Mouse (Mus musculus) gastrocnemius, postnatal 25 days (tissue): Measurements from ENCODE around the gene Sult4a1. TPM values are rescaled to one million over a fixed set of nuclear protein-coding genes. Genes with fewer than 3 reads are reported as not detected.

Experiments used
- DNase-seq: peaks from one replicate; pipeline ENCODE4 v3.0.0; 2022
- total RNA-seq, 2 experiments: library from RNA; stranded (reverse); gene quantifications; 1 replicate in 1 of 2; 2 replicates in 1 of 2; pipeline ENCODE4 v1.2.3; 2021

Sult4a1 gene
- total RNA-seq, 2 experiments from 2014 or later, result not detected

DNA sequence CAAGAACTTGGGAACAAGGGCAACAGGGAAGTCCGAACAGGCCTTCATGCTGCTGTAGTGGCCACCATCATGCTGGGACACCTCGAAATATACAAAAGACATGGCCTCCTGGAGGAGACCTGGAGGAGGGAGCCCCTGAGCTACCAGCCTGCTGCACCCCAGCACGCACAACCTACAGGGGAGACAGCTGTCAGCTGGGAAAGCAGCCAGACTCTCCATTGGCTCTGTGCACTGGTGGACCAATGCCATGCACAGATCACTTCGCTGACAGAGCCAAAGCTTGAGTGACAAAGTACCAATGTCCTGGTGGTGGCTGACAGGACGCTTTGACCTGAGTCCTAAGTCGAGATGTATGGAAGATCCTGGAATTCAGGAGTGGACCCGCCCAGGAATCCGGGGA, 9.5 kb downstream of the Sult4a1 start:
- DNase-seq, result peak; percentile 61

GRCm38 (mm10) chr15:84094921-84095320, 10.6 kb downstream of the Sult4a1 start:
- DNase-seq, result no peak

- no peak for DNase-seq
These were observed 18.8 kb downstream of the Sult4a1 start for GRCm38 (mm10) chr15:84086775-84087174.

DNA sequence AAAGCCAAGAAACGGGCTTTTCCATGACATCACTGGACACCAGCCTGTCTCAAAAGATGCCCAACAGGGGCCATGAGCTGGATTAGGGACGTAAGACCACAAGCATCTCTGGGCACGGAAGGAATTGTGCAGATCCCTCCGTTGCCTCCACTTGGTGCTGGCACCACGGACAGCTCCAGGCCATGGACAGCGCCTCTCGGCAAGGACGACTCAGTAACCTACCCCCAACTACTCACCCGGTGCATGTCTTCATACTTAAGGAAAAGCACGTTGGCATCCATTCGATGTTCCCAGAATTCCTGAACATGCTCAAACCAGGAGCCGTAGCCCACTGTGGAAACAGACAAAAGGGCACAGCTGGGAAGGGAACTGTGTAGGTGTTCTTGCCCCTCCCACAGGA, 19.2 kb downstream of the Sult4a1 start:
- no peak for DNase-seq

GRCm38 (mm10) chr15:84080069-84080468, 25.5 kb downstream of the Sult4a1 start:
- DNase-seq, result no peak

- DNase-seq, result no peak
These were observed 26.0 kb downstream of the Sult4a1 start for GRCm38 (mm10) chr15:84079519-84079918.

- DNase-seq, result no peak
These were observed 26.9 kb downstream of the Sult4a1 start for GRCm38 (mm10) chr15:84078667-84079066.

DNA sequence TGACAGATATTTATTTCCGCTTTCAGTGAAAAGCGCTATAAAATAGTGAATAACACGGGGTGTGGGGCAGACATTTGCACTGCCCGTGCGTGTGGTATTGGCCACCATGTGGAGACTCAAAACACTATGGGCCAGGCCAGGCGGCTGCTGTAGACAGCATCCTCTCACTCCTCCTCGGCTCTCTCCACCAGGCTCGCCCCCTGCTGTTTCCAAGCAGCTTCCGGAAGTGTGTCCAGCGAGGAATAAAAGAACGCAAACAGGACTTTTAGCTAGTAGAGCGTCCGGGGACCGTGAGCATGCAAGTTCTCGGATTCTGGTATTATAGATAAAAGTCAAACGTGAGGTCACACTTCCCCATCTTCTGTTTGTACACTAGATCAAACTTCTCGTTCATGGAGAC, 28.4 kb downstream of the Sult4a1 start:
- DNase-seq, result no peak

DNA sequence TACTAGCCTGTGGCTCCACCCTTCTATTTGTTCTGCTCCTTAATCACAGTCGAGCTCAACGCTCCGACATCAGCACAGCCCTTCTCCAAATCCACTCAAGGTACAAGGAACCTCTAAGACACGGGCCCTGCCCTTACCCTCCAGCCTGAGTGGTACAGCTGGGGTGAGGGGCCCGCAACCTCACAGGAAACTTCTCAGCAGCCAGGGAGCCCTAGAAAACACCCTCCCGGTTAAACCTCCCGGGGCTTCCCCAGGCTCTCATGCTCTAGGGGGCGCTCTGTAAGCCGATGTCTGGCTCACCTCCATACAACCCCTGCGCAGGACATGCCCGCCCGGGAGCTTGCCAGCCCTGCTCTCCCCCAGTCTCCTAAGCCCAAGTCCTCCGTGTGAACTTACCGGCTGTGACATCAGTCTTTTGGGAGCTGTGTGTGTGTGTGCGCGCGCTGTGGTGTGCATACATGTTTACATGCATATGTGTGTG, 30.8 kb downstream of the Sult4a1 start:
- no peak for DNase-seq

DNA sequence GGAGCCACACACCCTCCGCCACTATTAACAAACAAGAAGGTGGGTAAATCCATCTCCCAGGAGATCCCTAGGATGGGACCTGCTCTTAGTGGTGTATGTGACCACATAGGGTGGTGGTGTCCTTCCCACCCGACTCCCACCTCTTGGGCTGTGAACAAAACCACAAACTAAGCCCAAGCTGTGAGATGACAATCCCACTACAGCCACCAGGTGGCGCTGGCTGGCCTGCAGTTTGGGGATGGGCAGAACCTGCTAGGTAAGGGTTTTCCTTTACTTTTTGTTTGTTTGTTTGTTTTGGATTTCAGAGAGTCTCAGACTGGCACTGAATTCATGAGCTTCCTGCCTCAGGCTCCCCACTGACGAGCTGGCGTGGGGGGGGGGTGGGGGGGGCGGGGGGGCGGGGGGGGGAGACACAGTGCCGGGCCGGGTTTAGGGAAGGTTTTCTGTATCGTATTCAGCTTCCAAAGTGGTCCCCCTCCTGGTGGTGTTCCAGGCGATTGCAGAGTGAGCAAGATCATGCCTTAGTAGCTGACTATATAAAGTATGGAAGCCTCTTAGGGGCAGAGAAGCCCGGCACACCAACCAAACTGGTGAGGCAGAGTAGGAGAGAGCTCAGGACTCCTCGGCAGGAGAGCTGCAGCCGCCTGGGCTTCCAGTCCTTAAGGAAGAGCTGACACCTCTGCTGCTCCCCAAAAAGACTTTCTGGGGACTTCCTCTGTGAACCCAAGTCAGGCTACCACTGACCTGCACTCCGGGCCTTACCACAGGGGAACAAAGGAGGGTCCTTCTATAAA, 31.4 kb downstream of the Sult4a1 start:
- no peak for DNase-seq

DNA sequence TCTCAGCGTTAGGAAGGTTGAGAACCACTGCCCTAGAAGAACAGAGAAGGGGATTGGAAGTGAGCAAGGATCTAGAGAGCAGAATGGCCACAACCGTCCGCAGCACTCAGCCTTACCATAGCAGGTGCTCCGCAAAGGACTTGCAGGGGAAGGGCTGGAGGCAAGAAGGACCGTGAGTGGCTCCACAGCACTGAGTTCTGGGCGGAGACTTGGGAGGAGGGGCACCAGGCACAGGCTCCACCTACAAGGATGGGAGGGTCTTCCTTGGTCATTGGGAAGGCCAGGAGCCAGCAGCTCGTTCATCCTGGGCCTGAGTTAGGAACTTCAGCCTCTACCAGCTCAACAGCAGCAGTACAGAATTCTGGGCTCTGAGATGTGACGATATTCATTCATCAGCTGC, 32.5 kb downstream of the Sult4a1 start:
- DNase-seq, result no peak

- DNase-seq, result no peak
These were observed 33.3 kb downstream of the Sult4a1 start for GRCm38 (mm10) chr15:84072226-84072625.

DNA sequence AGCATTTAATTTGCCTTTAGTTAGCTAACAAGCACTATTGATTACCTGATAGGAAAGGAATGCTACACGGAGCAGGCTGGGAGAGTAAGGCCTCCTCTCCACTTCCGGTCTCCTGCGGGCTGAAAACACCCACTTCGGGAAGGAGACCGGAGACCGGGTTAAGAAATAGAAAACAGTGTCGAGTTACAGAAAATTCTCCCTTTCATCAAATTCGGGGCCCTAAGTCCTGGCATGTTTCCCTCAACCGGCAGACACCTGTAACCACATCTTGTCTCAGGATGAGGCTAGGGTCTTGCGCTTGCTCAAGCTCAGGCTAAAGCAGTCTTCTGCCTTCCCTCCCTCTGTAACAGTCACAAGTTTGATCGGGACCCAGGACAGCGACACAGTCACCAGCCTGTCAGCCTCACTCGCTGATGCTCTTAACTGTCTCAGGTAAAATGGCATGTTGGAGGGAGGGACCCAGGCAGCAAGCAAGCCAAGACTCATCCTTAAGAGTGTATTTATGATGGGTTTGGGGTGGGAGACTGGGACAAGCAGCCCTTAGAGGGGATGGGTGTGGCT, 35.4 kb downstream of the Sult4a1 start:
- no peak for DNase-seq

- DNase-seq, result no peak
These were observed 36.0 kb downstream of the Sult4a1 start for GRCm38 (mm10) chr15:84069455-84070050.

DNA sequence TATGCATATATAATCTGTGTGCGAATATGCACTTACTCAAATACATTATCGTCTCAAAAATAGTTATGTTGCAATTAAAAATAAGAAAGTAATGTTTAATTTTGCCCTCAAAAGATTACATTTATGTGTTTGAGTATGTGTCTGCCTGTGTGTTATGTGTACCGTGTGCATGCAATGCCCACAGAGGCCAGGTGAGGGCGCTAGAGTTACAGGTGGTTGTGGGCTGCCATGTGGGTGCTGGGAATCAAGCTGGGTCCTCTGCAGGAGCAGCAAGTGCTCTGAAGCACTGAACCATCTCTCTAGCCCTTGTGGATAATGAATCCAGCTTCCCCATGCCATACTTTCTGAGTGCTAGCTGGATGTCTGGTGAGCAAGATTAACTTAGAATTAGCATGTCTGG, 39.9 kb downstream of the Sult4a1 start:
- no peak for DNase-seq

DNA sequence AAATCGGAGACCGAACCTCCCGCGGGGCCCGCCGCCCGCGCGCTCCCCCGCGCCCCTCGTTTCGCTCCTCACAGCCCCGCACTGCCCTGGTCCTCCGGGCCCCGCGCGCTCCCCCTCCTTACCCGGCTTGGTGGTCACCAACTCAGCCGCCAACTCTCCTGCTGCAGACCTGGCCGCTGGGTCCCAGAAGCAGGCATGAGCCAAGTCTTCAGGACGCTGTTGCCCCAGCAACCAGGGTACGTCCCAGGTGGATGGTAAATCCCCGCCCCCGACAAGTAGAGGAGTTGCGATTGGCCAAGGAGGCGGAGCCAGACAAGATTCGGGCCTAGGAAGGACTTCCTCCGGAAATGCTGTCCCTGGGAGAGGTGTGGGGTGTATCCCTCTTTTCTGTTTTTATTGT, 40.4 kb downstream of the Sult4a1 start, which contains the start of gene Efcab6:
TSS of gene Efcab6 (minus strand) at position 240 of the 400 bp plus-strand sequence.
- no peak for DNase-seq

DNA sequence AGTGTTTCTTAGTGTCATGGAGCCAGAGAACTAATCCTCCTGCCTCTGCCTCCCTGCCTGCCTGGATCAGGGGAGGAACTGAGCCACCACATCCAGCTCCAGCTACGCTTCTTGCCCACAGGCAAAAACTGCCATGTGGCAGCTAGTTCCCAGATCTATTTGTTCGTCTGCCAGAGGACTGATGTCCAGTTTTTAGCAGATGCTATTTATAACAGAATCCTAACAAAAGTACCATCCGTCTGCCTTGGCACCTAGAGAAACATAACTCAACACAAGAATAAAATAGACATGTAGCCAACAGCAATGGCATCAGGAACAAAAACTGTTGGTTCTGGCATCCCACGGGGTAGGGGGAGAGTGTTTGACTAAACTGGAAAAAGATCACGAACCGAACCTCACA, 46.7 kb downstream of the Sult4a1 start:
- no peak for DNase-seq

DNA sequence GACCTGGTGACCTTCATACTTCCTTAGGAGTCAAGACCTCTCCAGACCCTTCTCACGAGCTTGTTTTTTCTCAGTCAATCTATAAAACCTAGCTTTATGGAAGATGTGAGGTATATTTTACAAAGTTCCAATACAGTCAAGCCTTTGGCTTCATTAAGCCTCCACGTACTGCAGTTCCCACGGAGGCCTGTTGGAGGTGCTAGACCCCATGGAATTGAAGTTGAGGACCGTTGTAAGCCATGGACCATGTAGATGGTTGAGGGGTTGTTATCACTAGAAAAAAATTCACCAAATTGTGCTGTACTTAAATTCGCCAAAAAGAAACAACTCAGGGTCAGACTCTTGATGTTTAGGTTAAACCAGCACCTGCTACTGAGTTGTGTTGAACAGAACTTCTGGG, 49.5 kb downstream of the Sult4a1 start:
- no peak for DNase-seq

DNA sequence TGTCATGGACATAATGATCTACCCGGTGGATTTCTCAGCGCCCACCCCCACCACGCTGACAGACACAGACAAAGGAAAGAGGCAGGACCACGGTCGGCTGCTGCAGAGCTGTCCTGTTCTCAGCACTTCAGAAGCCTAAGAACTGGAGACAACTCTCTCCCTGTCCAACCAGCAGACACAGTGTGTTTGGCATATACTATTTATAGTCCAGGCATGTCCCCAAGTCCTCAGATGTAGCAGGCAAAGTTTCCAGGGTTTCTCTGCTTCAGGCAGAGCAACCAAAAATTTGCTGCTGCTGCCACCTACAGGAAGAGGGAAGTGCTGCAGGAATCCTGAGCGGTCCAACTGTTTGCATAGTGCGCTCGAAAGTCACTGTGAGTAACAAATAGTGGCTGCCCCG, 51.7 kb downstream of the Sult4a1 start:
- peak; percentile 53 for DNase-seq

GRCm38 (mm10) chr15:84053240-84053639, 52.3 kb downstream of the Sult4a1 start:
- DNase-seq, result no peak

DNA sequence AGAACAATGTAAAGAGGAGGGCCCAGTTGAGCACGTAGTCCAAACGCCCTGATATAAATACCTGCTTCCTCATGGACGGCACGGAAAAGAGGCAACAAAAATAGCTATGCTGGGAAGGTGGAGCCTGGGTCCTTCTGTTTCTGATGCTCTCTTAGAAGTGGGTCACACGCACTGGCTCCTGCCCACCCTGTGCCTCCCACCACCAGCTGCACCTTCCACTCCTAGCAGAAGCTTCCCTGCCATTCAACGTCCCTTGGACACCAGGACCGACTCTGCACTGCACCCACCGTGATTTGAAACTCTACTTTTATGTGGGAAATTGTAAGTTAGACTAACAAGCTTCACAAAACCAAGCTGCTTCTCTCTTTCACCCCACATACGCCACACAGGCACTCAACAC, 53.2 kb downstream of the Sult4a1 start:
- no peak for DNase-seq

DNA sequence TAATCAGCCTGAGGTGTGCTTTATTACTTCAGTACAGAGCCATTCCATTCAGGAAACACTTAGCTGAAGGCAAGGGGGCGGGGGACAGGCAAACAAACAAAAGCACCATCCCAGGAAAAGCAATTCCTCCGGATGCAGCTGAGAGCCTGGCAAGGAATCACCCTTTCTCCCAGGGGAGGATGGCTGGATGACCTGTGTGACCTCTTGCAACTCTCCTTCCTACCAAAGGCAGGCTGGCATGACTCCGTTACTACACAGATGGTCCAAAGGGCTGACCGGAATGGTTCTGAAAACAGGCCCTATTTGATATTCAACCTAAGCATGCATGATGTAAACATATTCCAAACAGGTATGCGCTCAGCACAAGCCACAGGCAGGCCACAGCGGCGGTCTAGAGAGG, 56.0 kb downstream of the Sult4a1 start:
- no peak for DNase-seq

GRCm38 (mm10) chr15:84045562-84045961, 60.0 kb downstream of the Sult4a1 start:
- DNase-seq, result no peak
